Mouse (Mus musculus) splenic B cell, adult 2 months (primary cell): ENCODE measurements at regions not wholly inside any gene's neighbourhood (a gene's known extent, or its start where the extent isn't known, plus 50 kb on each side); places are given as distances from the start of the nearest gene placed in this dataset.

ENCODE experiments used
- DNase-seq: peaks from one replicate; pipeline ENCODE4 v3.0.0-alpha.2; 2011; ENCODE audit warnings: low read depth, low spot score
- H3K27me3 ChIP-seq: 2 replicates; pipeline ENCODE4 v1.6.1; 2012; ENCODE audit warnings: mild to moderate bottlenecking, low read length, moderate library complexity, mixed read lengths; ENCODE audit not compliant: control insufficient read depth, poor library complexity, insufficient read depth, severe bottlenecking
- H3K36me3 ChIP-seq: 2 replicates; pipeline ENCODE4 v1.6.1; 2012; ENCODE audit warnings: mild to moderate bottlenecking, low read length, moderate library complexity, mixed read lengths; ENCODE audit not compliant: control insufficient read depth, poor library complexity, insufficient read depth, severe bottlenecking

DNA sequence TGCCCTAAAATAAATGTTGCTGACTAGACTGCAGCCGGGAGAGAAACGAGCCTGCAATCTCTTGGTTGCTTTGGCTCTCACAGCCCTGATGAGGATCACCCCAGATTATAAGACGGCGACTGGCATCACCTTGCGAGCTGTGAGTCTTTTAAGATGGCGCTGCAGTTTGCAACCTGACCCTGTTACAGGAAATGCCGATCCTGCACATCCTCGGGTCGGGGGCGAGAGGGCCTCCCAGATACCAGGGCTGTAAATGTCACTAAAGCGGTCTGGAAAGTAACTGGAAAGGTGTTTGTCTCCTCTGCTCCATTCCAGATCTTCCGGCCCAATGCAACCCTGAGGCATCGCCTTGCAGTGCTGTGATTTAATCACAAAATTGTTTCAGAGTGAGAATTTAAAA, 53.4 kb downstream of the Cartpt start:
- Histone ChIP-seq H3K27me3 (peaks cover 2% of the 10 kb centered on the region; the same call in 1 of the 2 replicates), H3K36me3 (no peaks in the 10 kb centered on the region)
- DNase-seq = no peak

GRCm38 (mm10) chr13:99842626-99843025, 58.3 kb downstream of the Cartpt start:
- Histone ChIP-seq H3K27me3 (no peaks in the 10 kb centered on the region; the same call in 1 of the 2 replicates), H3K36me3 (no peaks in the 10 kb centered on the region)
- DNase-seq = no peak

DNA sequence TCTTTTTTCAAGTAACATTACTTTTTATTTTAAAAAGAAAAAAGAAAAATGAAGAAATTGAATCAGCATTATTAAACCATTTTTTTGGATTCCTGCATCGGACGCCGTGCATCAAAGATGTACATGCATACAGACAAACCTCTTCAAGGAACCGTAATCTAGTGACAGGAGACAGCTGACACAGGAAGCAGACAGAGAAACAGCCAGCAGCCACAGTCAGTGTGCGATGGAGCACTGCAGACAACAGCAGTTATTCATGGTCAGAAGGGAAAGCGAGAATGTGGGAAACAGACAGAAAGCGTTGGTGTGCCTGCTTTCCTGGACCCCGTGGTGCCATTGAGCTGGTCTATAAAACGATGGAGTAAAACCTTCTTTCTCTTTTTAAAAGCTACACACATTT, 61.4 kb downstream of the Cartpt start:
- no peaks in the 10 kb centered on the region; the same call in 1 of the 2 replicates for H3K27me3 ChIP-seq
- H3K36me3 ChIP-seq = no peaks in the 10 kb centered on the region
- no peak for DNase-seq

DNA sequence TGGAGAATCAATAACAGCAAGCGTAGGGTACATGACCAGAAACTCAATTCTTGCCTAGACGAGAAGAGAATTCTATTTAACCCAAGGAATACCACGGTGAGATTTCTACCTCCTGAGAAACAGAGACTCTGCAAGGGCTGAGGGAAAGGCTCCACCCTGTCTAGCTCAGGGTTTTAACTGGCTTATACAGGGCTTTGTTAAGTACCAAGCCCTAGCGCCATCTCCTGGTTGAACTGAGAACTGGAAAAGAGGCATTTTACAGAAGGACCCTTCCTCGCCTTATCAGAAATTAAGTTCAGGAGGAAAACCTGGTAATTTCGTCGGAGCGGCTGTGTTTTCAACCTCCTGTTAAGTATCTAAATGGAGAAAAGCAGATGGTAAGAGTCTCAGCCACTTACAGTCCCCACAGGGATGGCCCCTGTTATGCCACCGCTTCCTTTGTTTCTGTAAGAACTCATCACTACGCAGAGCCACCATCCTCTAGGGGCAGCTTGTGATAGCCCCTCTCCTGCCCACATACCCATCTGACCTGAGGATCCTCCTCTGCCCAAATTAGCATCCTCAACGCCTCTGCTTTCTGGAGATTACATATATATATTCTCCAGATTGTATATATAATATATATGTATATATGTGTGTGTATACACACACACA, 63.0 kb downstream of the Cartpt start:
- Histone ChIP-seq H3K36me3 (no peaks in the 10 kb centered on the region), H3K27me3 (no peaks in the 10 kb centered on the region; the same call in 1 of the 2 replicates)
- peak; percentile 21 for DNase-seq

- H3K27me3 ChIP-seq = no peaks in the 10 kb centered on the region; the same call in 1 of the 2 replicates
- no peak for DNase-seq
These were observed 63.7 kb downstream of the Cartpt start for GRCm38 (mm10) chr13:99837180-99837579.

GRCm38 (mm10) chr13:99836586-99836985, 64.3 kb downstream of the Cartpt start:
- Histone ChIP-seq H3K36me3 (no peaks in the 10 kb centered on the region), H3K27me3 (no peaks in the 10 kb centered on the region)
- DNase-seq = no peak

More at GRCm38 (mm10) chr13:99837180-99837579, 63.7 kb downstream of the Cartpt start:
- no peaks in the 10 kb centered on the region for H3K36me3 ChIP-seq

- Histone ChIP-seq H3K27me3 (no peaks in the 10 kb centered on the region), H3K36me3 (no peaks in the 10 kb centered on the region)
- no peak for DNase-seq
These were observed 65.4 kb downstream of the Cartpt start for GRCm38 (mm10) chr13:99835518-99835917.

DNA sequence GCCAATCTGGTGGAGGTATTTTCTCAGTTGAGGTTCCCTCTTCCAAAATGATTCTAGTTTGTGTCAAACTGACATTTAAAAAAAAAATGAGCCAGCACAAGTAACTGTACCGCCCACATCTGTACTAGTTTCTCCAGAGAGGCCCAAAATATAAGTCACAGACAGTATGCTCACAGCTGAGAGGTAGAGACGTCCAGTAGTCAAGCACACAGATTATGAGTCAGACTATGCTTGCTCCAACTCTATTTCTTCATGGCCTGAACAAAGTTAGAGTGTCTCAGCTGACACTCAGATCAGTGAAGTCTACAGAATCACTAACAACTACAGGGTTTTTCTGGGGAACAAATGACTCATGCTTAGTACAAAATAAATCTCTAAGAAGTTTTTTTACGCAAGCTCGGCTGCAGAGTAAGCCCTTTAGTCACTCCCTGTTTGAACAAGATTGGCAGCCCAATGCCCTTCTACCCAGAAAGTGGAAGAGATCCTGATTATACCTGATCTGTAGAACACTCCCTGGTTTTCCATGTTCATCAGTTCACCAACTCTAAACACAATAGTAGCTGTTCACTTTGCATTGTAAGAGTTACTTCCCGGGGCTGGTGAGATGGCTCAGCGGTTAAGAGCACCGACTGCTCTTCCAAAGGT, 70.7 kb downstream of the Cartpt start:
- Histone ChIP-seq H3K36me3 (no peaks in the 10 kb centered on the region), H3K27me3 (no peaks in the 10 kb centered on the region)
- DNase-seq = no peak

- Histone ChIP-seq H3K36me3 (no peaks in the 10 kb centered on the region), H3K27me3 (no peaks in the 10 kb centered on the region)
- DNase-seq = no peak
These were observed 73.3 kb downstream of the Cartpt start for GRCm38 (mm10) chr13:99827573-99827972.

DNA sequence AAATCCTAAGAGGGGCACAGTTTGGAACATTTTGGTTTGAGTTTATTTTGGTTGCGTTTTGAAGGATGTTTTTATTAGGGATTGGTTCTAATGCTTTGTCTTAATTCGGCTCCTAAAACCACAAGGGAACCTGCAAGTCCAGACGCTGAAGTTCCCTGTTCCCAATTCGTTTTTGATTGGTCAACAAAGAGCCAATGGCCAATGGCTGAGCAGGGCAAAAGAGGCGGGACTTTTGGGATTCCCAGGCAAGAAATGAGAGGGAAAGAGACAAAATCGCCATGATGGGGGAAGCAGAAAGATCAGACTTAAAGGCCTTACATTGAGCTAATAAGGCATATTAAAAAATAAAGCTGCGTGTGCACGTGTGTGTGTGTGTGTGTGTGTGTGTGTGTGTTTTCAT, 76.3 kb downstream of the Cartpt start:
- H3K27me3 ChIP-seq = no peaks in the 10 kb centered on the region
- DNase-seq = no peak
- no peaks in the 10 kb centered on the region for H3K36me3 ChIP-seq

DNA sequence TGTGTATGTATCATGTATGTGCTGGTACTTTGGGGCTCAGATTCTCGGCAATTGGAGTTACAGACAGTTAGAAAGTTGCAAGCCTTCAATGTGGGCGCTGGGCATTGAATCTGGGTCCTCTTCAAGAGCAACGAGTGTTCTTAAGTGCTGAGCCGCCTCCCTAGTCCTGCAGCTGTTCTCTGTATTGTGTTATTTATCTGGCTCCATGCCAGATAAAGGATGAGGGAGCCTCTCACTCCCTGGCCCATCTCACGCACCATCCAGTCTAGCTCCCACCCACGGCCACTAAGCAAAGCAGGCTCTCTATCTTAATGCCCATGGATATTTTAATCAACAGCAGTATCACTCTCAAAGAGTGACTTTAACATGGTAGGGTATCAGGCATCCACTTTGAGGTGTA, 84.2 kb downstream of the Cartpt start:
- Histone ChIP-seq H3K27me3 (no peaks in the 10 kb centered on the region), H3K36me3 (no peaks in the 10 kb centered on the region)
- no peak for DNase-seq

DNA sequence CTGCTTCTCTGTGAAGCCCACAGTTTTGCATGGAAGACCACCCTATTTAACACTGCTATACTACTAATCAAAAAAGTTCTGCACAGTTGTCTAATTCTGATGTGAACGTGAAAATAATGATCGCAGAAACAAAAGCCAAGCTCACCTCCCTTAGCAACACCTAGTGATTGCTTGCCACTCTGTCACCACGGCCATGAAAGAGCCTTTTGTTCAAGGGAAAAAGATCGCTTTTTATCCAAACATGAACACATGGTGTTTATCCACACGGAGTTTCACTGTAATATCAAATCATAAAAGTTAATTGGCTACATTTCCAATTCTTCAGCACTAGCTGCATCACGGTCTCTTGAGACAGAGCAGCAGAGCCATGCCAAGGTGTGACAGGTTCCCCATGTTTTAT, 85.1 kb downstream of the Cartpt start:
- no peak for DNase-seq
- Histone ChIP-seq H3K36me3 (no peaks in the 10 kb centered on the region), H3K27me3 (no peaks in the 10 kb centered on the region)

GRCm38 (mm10) chr13:99814801-99815200, 86.1 kb downstream of the Cartpt start:
- H3K36me3 ChIP-seq = no peaks in the 10 kb centered on the region
- H3K27me3 ChIP-seq = no peaks in the 10 kb centered on the region
- no peak for DNase-seq

- H3K36me3 ChIP-seq = no peaks in the 10 kb centered on the region
- no peaks in the 10 kb centered on the region for H3K27me3 ChIP-seq
- no peak for DNase-seq
These were observed 86.8 kb downstream of the Cartpt start for GRCm38 (mm10) chr13:99814033-99814556.

GRCm38 (mm10) chr13:99794448-99794847, 106.4 kb downstream of the Cartpt start:
- DNase-seq = no peak
- H3K36me3 ChIP-seq = no peaks in the 10 kb centered on the region

More at GRCm38 (mm10) chr13:99794448-99794847, 106.4 kb downstream of the Cartpt start:
- H3K27me3 ChIP-seq = no peaks in the 10 kb centered on the region
